Mouse (Mus musculus): ENCODE results near the gene Gcc1. TPM values are rescaled to one million over a fixed set of nuclear protein-coding genes. Genes with fewer than 3 reads are reported as not detected.

Gene Gcc1
- polyA plus RNA-seq, 1 experiment from 2014 or later = 9.9 TPM

- peak overlapping the region; percentile 79 for H3K4me2 ChIP-seq
Measured at GRCm38 (mm10) chr6:28420361-28420760, 7.8 kb downstream of the Gcc1 start.

GRCm38 (mm10) chr6:28419673-28420072 lies 8.5 kb downstream of the Gcc1 start:
- no peak for ATAC-seq (ENCODE audit: insufficient read depth, low FRiP score, low read depth)
- Histone ChIP-seq H3K4me2 (peak overlapping the region; percentile 79; the same call in 1 of the 2 replicates), H3K27me3 (replicated peaks) (no peaks in the 10 kb centered on the region), H3K4me3 (replicated peaks) (no peak overlapping the region), H3K36me3 (peaks cover 20% of the 10 kb centered on the region), H3K9ac (no peak overlapping the region), H3K9me3 (no peaks in the 10 kb centered on the region), H3K27ac (no peak overlapping the region), H3K4me1 (peaks cover 17% of the 10 kb centered on the region)
- WGBS = 65% methylated on average over 2 of the region's 2 CpGs

More at GRCm38 (mm10) chr6:28420361-28420760, 7.8 kb downstream of the Gcc1 start:
- no peaks in the 10 kb centered on the region for H3K27me3 ChIP-seq (replicated peaks)
- ATAC-seq (ENCODE audit: insufficient read depth, low FRiP score, low read depth) = no peak
- H3K4me1 ChIP-seq = peaks cover 22% of the 10 kb centered on the region
- no peak overlapping the region for H3K27ac ChIP-seq
- H3K9me3 ChIP-seq = no peaks in the 10 kb centered on the region
- 0 out of 2 replicates have a peak overlapping the region, but pooled peaks have one; percentile 72 for H3K9ac ChIP-seq
- peak overlapping the region; percentile 81 for H3K4me3 ChIP-seq (replicated peaks)
- 75% methylated on average over 17 of the region's 17 CpGs for WGBS
- peaks cover 17% of the 10 kb centered on the region for H3K36me3 ChIP-seq

- Histone ChIP-seq H3K27ac (no peak overlapping the region), H3K4me2 (no peak overlapping the region)
- no peak for ATAC-seq (ENCODE audit: insufficient read depth, low FRiP score, low read depth)
Measured at GRCm38 (mm10) chr6:28418449-28418848, 9.7 kb downstream of the Gcc1 start.

GRCm38 (mm10) chr6:28416981-28417380 lies 11.2 kb downstream of the Gcc1 start:
- 68% methylated on average over 4 of the region's 4 CpGs for WGBS
- H3K4me2 ChIP-seq = no peak overlapping the region

More at GRCm38 (mm10) chr6:28418449-28418848, 9.7 kb downstream of the Gcc1 start:
- Histone ChIP-seq H3K9ac (no peak overlapping the region), H3K4me3 (replicated peaks) (no peak overlapping the region), H3K4me1 (peaks cover 11% of the 10 kb centered on the region), H3K36me3 (peaks cover 20% of the 10 kb centered on the region), H3K27me3 (replicated peaks) (no peaks in the 10 kb centered on the region), H3K9me3 (no peaks in the 10 kb centered on the region)
- WGBS = 82% methylated on average over 14 of the region's 14 CpGs

GRCm38 (mm10) chr6:28411236-28411635 lies 17.0 kb downstream of the Gcc1 start:
- 68% methylated on average over 2 of the region's 2 CpGs for WGBS
- Histone ChIP-seq H3K4me1 (no peaks in the 10 kb centered on the region), H3K36me3 (peaks cover 6% of the 10 kb centered on the region; the same call in 1 of the 2 replicates), H3K9me3 (no peaks in the 10 kb centered on the region), H3K4me3 (replicated peaks) (no peak overlapping the region), H3K27ac (no peak overlapping the region), H3K27me3 (replicated peaks) (no peaks in the 10 kb centered on the region), H3K4me2 (no peak overlapping the region), H3K9ac (no peak overlapping the region)
- ATAC-seq (ENCODE audit: insufficient read depth, low FRiP score, low read depth) = no peak

More at GRCm38 (mm10) chr6:28416981-28417380, 11.2 kb downstream of the Gcc1 start:
- H3K27me3 ChIP-seq (replicated peaks) = no peaks in the 10 kb centered on the region
- H3K9ac ChIP-seq = no peak overlapping the region
- H3K36me3 ChIP-seq = peaks cover 20% of the 10 kb centered on the region
- peaks cover 11% of the 10 kb centered on the region for H3K4me1 ChIP-seq
- ATAC-seq (ENCODE audit: insufficient read depth, low FRiP score, low read depth) = no peak
- H3K4me3 ChIP-seq (replicated peaks) = no peak overlapping the region
- H3K9me3 ChIP-seq = no peaks in the 10 kb centered on the region
- H3K27ac ChIP-seq = no peak overlapping the region

GRCm38 (mm10) chr6:28410053-28410452 lies 18.1 kb downstream of the Gcc1 start:
- Histone ChIP-seq H3K27me3 (replicated peaks) (no peaks in the 10 kb centered on the region), H3K4me1 (no peaks in the 10 kb centered on the region), H3K9me3 (no peaks in the 10 kb centered on the region), H3K27ac (no peak overlapping the region), H3K9ac (no peak overlapping the region), H3K4me2 (no peak overlapping the region), H3K4me3 (replicated peaks) (no peak overlapping the region), H3K36me3 (peaks cover under 1% of the 10 kb centered on the region; the same call in 1 of the 2 replicates)
- WGBS = 71% methylated on average over 9 of the region's 9 CpGs
- no peak for ATAC-seq (ENCODE audit: insufficient read depth, low FRiP score, low read depth)

GRCm38 (mm10) chr6:28399791-28400190 lies 28.4 kb downstream of the Gcc1 start:
- Histone ChIP-seq H3K27ac (no peak overlapping the region), H3K9me3 (no peaks in the 10 kb centered on the region), H3K27me3 (replicated peaks) (peaks cover 18% of the 10 kb centered on the region), H3K4me2 (no peak overlapping the region), H3K4me3 (replicated peaks) (no peak overlapping the region), H3K4me1 (no peaks in the 10 kb centered on the region), H3K36me3 (no peaks in the 10 kb centered on the region), H3K9ac (no peak overlapping the region)
- ATAC-seq (ENCODE audit: insufficient read depth, low FRiP score, low read depth) = no peak
- WGBS = 88% methylated on average over 4 of the region's 4 CpGs

- Histone ChIP-seq H3K9ac (no peak overlapping the region), H3K4me1 (no peaks in the 10 kb centered on the region), H3K36me3 (no peaks in the 10 kb centered on the region), H3K4me2 (no peak overlapping the region), H3K27me3 (replicated peaks) (peaks cover 18% of the 10 kb centered on the region), H3K9me3 (no peaks in the 10 kb centered on the region), H3K27ac (no peak overlapping the region), H3K4me3 (replicated peaks) (no peak overlapping the region)
- WGBS = 78% methylated on average over 3 of the region's 3 CpGs
- no peak for ATAC-seq (ENCODE audit: insufficient read depth, low FRiP score, low read depth)
Measured at GRCm38 (mm10) chr6:28398726-28399125, 29.5 kb downstream of the Gcc1 start.

GRCm38 (mm10) chr6:28397681-28398203 lies 30.4 kb downstream of the Gcc1 start, which contains the start of gene Zfp800:
TSS of gene Zfp800 (minus strand) at chr6:28398005.
- ATAC-seq (ENCODE audit: insufficient read depth, low FRiP score, low read depth) = no peak
- Histone ChIP-seq H3K9ac (no peak within 1 kb of the TSS), H3K4me1 (no peaks in the 10 kb centered on the region), H3K4me2 (peak within 1 kb of the TSS; percentile 81), H3K36me3 (no peaks in the 10 kb centered on the region), H3K4me3 (replicated peaks) (peak within 1 kb of the TSS; percentile 39), H3K27ac (no peak within 1 kb of the TSS), H3K27me3 (replicated peaks) (peaks cover 18% of the 10 kb centered on the region), H3K9me3 (no peaks in the 10 kb centered on the region)
- 2% methylated on average over 33 of the region's 33 CpGs for WGBS

- H3K9ac ChIP-seq = no peak overlapping the region
- 4% methylated on average over 19 of the region's 19 CpGs for WGBS
Measured at GRCm38 (mm10) chr6:28396853-28397457, 31.2 kb downstream of the Gcc1 start.

GRCm38 (mm10) chr6:28396051-28396852 lies 31.9 kb downstream of the Gcc1 start:
- ATAC-seq (ENCODE audit: insufficient read depth, low FRiP score, low read depth) = no peak

More at GRCm38 (mm10) chr6:28396853-28397457, 31.2 kb downstream of the Gcc1 start:
- Histone ChIP-seq H3K4me3 (replicated peaks) (peak overlapping the region; percentile 39), H3K4me1 (no peaks in the 10 kb centered on the region), H3K36me3 (no peaks in the 10 kb centered on the region), H3K27me3 (replicated peaks) (peaks cover 18% of the 10 kb centered on the region), H3K27ac (no peak overlapping the region), H3K4me2 (peak overlapping the region; percentile 81), H3K9me3 (no peaks in the 10 kb centered on the region)
- no peak for ATAC-seq (ENCODE audit: insufficient read depth, low FRiP score, low read depth)

GRCm38 (mm10) chr6:28389038-28389437 lies 39.2 kb downstream of the Gcc1 start:
- H3K36me3 ChIP-seq = no peaks in the 10 kb centered on the region

More at GRCm38 (mm10) chr6:28396051-28396852, 31.9 kb downstream of the Gcc1 start:
- H3K9me3 ChIP-seq = no peaks in the 10 kb centered on the region
- no peak overlapping the region for H3K9ac ChIP-seq
- peak overlapping the region; percentile 81 for H3K4me2 ChIP-seq
- H3K4me3 ChIP-seq (replicated peaks) = peak overlapping the region; percentile 39; the same call in 1 of the 2 replicates
- WGBS = 41% methylated on average over 15 of the region's 15 CpGs
- no peak overlapping the region for H3K27ac ChIP-seq
- no peaks in the 10 kb centered on the region for H3K36me3 ChIP-seq
- no peaks in the 10 kb centered on the region for H3K4me1 ChIP-seq
- H3K27me3 ChIP-seq (replicated peaks) = peaks cover 18% of the 10 kb centered on the region

More at GRCm38 (mm10) chr6:28389038-28389437, 39.2 kb downstream of the Gcc1 start:
- H3K4me1 ChIP-seq = no peaks in the 10 kb centered on the region
- WGBS = 72% methylated on average over 3 of the region's 3 CpGs
- H3K27me3 ChIP-seq (replicated peaks) = no peaks in the 10 kb centered on the region
- no peak overlapping the region for H3K4me2 ChIP-seq
- no peak overlapping the region for H3K4me3 ChIP-seq (replicated peaks)
- no peak overlapping the region for H3K9ac ChIP-seq
- ATAC-seq (ENCODE audit: insufficient read depth, low FRiP score, low read depth) = no peak
- no peak overlapping the region for H3K27ac ChIP-seq
- no peaks in the 10 kb centered on the region for H3K9me3 ChIP-seq

Measured in stomach, embryonic 15.5 days (tissue).